Mouse (Mus musculus): ENCODE data around the gene Gm20388.

Gene Gm20388

GRCm38 (mm10) chr8:122571153-122571552, 2660.5 kb downstream of the Gm20388 start:
- in situ Hi-C loops (cut with MboI, MseI) = loop anchor here (25.0 kb wide), 1 partner anchor 991 kb away; no protein-coding TSS in a partner anchor

- in situ Hi-C loops (cut with MboI, MseI) = loop anchor here (25.0 kb wide), 1 partner anchor 990 kb away; no protein-coding TSS in a partner anchor
Measured at GRCm38 (mm10) chr8:122571750-122572267, 2661.2 kb downstream of the Gm20388 start.

DNA sequence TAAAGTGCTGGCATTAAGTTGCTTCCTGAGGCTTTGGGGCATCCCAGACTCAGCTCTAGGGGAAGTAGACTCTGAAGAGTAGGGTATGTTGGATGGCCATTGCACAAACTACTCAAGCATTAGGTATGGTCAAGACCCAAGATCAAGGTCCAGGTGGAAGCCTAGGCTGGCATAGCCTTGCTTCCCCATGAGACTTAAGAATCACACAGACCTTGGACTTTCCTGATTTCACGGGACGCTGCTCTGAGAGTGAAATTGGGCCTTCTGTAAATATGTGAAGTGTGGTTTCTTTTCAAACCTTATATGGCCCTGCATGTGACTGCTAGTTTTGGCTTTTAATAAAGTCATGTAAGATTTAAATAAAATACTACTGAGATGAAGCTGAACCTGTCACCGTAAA, 2662.1 kb downstream of the Gm20388 start:
- in situ Hi-C loops (cut with MboI, MseI) = loop anchor here (25.0 kb wide), 1 partner anchor 990 kb away; no protein-coding TSS in a partner anchor

DNA sequence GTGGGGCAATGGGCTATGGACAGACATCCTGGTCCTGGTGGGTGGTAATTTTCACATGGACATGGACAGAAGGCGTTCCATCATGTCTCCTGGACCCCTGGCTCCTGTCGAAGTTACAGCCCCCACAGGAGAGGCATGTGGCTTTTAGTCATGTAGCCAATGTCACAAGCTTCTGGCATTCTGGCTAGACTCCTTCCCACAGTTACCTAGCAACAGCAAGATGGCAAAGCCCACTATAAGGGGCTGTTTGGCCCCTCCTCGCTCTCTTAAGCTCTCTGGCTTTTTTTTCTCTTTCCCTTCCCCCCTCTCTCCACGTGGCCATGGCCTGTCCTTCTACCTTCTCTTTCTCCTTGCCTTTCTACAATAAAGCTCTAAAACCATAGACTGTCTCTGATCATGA, 2662.5 kb downstream of the Gm20388 start:
- in situ Hi-C loops (cut with MboI, MseI) = loop anchor here (25.0 kb wide), 1 partner anchor 989 kb away; no protein-coding TSS in a partner anchor

GRCm38 (mm10) chr8:122573577-122573976, 2662.9 kb downstream of the Gm20388 start:
- in situ Hi-C loops (cut with MboI, MseI) = loop anchor here (25.0 kb wide), 1 partner anchor 989 kb away; no protein-coding TSS in a partner anchor

GRCm38 (mm10) chr8:122574264-122574663, 2663.6 kb downstream of the Gm20388 start:
- in situ Hi-C loops (cut with MboI, MseI) = loop anchor here (25.0 kb wide), 1 partner anchor 988 kb away; no protein-coding TSS in a partner anchor

- in situ Hi-C loops (cut with MboI, MseI) = loop anchor here (25.0 kb wide), 1 partner anchor 988 kb away; no protein-coding TSS in a partner anchor
Measured at GRCm38 (mm10) chr8:122574667-122575251, 2664.1 kb downstream of the Gm20388 start.

- in situ Hi-C loops (cut with MboI, MseI) = no loop called here
Measured at GRCm38 (mm10) chr8:122575286-122575685, 2664.6 kb downstream of the Gm20388 start.

DNA sequence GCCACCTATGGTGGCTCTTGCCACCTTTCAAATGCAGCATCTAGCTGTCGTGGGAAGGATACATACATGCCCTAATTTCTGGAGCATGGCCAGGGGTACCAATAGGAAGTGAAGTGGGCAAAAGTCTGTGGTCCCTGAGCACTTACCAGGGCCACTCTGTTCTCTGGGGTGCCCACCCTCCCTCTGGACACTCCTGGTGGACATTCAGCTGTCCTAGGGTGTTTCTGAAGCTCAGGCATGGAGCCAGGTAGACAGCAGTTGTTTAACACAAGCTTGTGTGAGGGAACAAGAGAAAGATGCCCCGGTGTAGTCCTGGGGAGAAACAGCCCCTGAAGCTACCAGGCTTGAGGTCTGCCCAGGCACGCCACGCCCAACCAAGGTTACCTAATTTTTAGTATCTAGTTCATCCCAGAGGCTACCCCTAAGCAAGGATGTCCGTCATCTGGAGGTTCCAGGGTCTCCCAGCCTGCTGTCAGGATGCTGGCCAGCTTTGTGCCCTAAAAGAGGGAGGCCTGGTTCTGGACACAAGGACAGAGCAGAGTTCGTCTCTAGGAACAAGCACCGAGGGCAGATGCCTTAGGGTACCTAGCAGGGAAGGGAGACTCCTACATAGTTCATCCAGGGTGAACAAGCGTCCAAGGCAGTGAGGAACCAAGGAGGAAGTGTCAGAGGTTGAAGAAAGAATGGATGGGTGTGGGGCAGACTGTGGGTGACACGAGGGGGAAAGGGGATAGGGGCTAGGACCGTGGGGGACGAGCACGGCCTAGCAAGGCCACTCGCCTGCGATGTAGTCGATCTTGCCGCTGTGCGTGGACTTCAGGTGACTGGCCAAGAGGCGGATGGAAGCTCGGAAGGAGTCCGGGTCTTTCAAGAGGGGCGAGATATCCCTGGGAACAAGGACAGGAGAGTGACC, 2665.3 kb downstream of the Gm20388 start:
- in situ Hi-C loops (cut with MboI, MseI) = no loop called here

- in situ Hi-C loops (cut with MboI, MseI) = no loop called here
Measured at GRCm38 (mm10) chr8:122576648-122577022, 2666.0 kb downstream of the Gm20388 start, which contains the start of gene Aprt. Gene Aprt, minus strand, starts transcription at chr8:122576909.

DNA sequence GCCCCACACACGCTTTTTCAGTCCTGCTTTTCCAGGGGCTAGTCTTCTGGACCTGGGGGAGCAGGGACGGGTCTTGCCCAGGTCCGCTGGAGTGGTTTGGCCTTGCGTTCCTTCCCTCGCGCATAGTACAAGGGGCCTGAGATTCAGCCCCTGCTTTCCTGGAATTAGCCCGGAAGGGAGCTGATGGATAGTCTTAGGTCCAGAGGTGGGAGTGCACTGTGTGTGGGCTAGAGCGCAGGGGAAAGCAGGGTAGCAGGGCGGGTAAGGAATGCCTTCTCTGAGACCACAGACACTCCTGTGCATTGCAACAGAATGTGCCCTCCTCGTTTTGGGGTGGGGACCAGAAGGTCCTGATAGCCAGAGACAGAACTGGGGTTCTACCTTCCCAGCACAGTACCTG, 2666.5 kb downstream of the Gm20388 start:
- in situ Hi-C loops (cut with MboI, MseI) = no loop called here

DNA sequence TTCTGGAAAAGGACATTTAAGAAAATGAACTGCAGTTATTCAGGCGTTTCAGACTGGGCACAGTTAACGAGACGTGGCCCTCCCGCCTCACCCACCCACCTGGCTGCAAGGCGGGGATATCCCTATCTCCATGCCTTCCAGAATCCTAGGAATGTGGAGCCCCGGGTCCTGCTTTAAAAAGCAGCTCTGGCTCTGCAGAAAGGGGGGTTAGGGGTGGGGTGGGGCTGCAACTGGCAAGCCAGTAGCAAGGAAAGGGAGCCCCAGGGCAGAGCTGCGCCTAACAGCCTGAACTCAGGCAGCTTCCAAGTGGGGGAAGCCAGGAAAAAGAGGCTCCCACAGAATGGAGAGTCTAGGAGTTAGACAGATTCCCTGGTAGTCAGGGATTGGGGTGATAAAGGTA, 2668.6 kb downstream of the Gm20388 start:
- in situ Hi-C loops (cut with MboI, MseI) = no loop called here

- in situ Hi-C loops (cut with MboI, MseI) = no loop called here
Measured at GRCm38 (mm10) chr8:122580926-122581325, 2670.3 kb downstream of the Gm20388 start.

DNA sequence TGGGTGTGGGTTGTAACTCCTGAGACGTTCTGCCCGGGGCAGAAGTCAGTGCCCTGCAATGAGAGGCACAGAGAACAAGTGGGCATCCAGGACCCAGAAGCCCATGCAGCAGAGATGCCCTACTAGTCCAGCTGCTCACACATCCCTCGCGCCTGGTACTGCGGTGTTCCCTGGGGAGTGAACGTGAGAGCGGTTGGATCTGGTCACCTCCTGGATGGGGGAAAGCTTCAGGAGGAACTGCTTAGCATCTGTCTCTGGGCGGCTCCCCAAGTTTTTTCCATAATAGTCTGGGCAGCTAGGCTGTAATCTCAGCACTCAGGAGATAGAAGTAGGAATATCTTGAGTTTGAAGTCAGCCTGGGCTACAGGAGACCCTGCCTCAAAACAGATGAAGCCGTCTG, 2674.3 kb downstream of the Gm20388 start:
- in situ Hi-C loops (cut with MboI, MseI) = no loop called here

DNA sequence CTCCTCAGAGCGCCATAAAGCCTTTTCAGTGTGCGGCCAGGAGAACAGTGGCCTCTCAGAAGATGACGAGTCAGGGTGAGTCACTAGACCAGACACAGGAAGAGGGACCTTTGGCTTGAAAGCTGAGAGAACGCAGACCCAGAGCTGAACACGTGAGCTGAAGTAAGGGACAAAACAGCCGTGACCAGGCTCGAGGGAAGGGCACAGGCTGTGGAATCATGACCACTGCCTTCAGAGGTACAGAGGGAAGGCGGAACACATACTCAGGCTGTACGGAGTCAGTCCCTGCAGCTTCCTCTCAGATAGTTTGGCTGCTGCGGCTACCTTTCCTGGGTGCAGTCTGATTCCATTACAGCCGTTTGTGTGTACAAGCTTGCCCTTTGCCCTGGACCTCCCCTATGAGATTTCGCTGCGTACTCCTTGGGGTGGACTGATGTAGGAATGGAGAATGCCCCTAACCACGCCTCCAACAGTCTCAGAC, 2674.8 kb downstream of the Gm20388 start:
- in situ Hi-C loops (cut with MboI, MseI) = no loop called here

- in situ Hi-C loops (cut with MboI, MseI) = no loop called here
Measured at GRCm38 (mm10) chr8:122586171-122586570, 2675.5 kb downstream of the Gm20388 start.

- in situ Hi-C loops (cut with MboI, MseI) = no loop called here
Measured at GRCm38 (mm10) chr8:122586749-122587148, 2676.1 kb downstream of the Gm20388 start.

DNA sequence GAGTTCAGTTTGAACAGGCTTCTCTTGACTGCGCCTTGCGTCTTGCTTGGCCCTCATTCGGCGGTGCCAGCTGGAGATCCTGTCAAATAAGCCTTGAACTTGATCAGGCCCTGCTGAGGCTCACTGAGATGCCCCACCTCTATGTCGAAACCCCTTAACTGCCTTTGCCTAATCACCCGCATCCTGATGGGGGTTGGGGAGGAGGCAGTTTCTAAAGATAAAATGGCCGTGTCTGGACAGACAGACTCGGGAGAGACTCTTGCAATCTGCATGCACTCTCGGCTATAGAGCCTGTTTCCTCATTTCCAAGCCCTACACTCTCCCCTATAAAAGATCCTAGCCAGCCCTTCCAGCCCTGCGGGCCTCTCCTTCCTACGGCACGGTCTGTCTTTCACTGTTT, 2682.6 kb downstream of the Gm20388 start:
- in situ Hi-C loops (cut with MboI, MseI) = no loop called here

GRCm38 (mm10) chr8:122593783-122594507, 2683.3 kb downstream of the Gm20388 start:
- in situ Hi-C loops (cut with MboI, MseI) = no loop called here

DNA sequence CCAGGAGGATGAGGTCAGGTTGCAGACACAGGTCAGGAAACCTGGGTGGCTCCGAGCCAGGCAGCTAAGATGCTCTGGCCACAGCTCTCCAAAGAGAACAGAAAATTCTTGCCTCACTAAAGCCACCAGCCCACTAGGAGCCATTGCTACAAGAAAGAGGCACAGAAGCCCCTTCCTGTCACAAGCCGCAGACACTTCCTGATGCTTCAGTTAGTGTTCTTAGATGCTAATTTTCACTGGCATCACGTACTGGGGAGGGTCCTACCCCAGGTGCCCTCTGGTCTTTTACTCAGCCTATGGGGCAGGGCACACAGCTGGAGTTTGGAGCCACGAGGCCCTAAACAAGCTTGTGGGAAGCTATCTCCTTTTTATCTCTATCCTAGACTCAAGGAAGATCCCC, 2685.4 kb downstream of the Gm20388 start:
- in situ Hi-C loops (cut with MboI, MseI) = no loop called here

GRCm38 (mm10) chr8:122600666-122601065, 2690.0 kb downstream of the Gm20388 start:
- in situ Hi-C loops (cut with MboI, MseI) = no loop called here

All from T-helper 1 cell (primary cell).